Mouse (Mus musculus): ENCODE results near the gene Relt. TPM values are rescaled to one million over a fixed set of nuclear protein-coding genes. Genes with fewer than 3 reads are reported as not detected.
A peak's percentile ranks its signal among the peaks of the same experiment; 100 is the strongest.

Gene Relt
- total RNA-seq, 2 experiments from 2014 or later: 9.0 to 13.1 TPM

DNA sequence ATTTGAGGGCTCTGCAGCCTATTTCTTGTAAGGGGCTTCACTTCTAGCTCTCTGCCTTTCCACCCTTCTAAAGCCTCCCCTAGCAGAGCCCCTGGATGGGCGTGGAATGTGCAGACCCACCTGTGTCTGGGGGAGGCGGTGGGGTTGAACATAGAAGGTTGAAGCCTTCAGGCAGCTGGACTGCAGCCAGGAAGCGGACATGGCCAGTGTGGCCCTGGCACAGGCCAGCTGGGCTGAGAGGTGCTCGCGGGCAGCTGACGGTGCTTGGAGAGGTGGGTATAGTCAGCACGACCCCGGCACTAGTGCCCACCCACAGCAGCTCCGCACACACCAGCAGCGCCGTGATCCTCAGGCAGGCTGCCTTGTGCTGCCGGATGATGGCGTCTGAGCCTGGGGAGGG lies 13.0 kb upstream of the Relt start:
- ATAC-seq (replicated peaks; ENCODE audit: poor library complexity): no peak

DNA sequence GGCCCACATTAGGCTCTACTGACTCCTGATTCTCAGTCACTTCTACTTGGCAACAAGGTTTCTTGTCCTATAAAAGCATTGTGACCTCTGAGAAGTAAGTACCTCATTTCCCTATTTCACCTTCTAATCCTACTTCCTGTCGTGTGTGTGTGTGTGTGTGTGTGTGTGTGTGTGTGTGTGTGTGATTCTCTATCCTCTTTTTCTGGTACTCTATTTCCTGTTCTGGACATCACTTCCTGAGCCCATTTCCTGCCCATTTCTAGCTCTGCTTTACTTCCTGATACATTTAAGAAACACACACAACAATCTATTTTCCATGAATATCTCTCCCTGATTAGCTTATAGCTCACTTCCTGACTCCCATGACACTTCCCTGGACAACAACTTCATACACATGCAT lies 12.6 kb upstream of the Relt start:
- no peak for ATAC-seq (replicated peaks; ENCODE audit: poor library complexity)

DNA sequence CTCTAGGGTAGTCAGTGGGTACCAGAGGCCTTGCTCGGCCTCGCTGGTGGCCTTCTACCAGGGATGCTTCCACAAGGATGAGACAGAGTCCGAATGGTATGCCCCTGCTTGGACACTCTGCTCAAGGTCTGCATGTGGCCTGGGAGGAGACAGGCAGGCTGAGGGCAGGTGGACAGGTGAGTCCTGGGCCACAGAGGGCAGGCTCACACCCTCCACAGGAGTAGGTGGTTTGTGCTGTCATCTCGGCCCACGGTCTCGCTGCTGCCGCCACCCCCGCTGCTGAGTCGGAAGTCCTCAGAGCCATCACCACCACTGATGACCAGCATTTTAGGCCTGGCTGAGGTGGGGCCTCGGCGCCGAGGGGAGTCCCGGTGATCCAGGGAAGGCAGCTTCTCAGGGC lies 10.0 kb upstream of the Relt start:
- no peak for ATAC-seq (replicated peaks; ENCODE audit: poor library complexity)

- no peak for ATAC-seq (replicated peaks; ENCODE audit: poor library complexity)
Measured at GRCm38 (mm10) chr7:100871892-100872291, 8.6 kb upstream of the Relt start.

DNA sequence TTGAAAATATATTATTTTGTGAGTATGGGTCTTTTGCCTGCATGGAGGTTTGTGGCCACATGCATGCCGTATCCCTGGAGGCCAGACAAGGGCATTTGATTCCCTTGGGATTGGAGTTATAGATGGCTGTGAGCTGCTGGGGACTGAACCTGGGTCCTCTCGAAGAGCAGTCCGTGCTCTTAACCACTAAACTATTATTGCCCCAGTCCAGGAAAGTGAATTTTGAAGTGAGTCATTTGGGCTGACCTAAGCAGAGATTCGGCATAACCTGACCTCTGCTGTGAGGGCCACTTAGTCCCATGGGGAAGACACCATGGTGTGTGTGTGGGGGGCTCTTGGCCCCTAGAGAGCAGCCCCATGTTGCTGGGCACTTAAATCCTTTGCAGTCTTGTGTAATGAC lies 8.1 kb upstream of the Relt start:
- ATAC-seq (replicated peaks; ENCODE audit: poor library complexity): no peak

DNA sequence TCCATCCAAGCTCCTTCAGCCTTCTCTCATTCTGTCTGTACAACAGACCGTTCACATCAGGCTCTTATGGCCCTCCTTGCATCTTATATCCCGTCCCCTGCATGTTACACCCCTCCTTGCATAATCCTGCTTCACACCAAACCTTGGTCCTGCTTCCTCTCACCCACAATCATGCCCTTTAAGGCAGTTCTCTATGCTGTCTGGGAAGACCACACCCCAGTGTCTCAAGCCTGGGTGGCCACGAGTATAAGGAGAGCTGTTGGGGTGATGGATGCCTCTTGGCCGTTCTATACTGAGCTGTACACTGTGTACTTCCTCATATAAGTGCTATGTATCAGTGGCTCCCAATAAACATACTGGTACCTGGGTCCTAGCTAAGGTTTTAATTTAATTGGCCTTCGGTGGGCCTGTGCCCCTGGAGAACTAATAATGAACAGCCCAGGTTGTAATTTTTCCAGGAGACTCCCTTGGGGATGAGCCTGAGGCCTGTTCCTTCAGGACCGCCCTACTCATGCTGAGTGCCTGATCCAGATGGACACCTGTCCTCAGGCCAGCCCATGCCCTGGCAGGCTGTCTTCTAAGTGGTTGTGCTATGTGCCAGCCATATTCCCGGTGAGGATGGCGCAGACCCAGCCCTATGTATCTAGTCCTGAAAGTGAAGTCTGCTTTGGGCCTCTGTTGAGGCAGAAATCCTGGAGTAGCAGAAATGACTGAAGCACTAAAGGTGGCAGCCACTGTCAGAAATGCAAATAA lies 6.8 kb upstream of the Relt start:
- ATAC-seq (replicated peaks; ENCODE audit: poor library complexity): peak; percentile 24

DNA sequence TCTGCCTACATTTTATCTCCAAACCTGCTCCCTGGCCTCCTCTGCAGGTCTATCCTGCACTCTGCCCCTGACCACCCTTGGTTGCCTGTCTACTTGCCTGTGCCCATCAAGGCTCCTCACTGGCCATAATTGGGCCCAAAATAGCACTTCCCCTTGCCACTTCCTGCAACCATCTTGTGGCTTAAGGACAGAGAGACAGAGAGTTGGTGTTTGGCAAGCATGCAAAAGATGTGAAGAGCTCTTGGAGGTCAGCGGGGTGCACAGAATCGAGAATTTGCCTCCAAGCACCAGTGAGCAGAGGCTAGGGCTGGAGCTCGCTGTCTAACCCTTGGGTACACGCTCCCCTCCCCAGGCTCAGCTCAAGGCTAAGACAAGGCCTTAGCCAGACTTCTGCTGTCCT lies 5.3 kb upstream of the Relt start:
- peak; percentile 50 for ATAC-seq (replicated peaks; ENCODE audit: poor library complexity)

GRCm38 (mm10) chr7:100867561-100867960 lies 4.3 kb upstream of the Relt start:
- ATAC-seq (replicated peaks; ENCODE audit: poor library complexity): no peak

- ATAC-seq (replicated peaks; ENCODE audit: poor library complexity): no peak
Measured at GRCm38 (mm10) chr7:100866675-100867074, 3.4 kb upstream of the Relt start.

- ATAC-seq (replicated peaks; ENCODE audit: poor library complexity): 0 out of 2 replicates have a peak, but pooled peaks have one; percentile 1
Measured at GRCm38 (mm10) chr7:100862353-100862752, 893 bp downstream of the Relt start.

DNA sequence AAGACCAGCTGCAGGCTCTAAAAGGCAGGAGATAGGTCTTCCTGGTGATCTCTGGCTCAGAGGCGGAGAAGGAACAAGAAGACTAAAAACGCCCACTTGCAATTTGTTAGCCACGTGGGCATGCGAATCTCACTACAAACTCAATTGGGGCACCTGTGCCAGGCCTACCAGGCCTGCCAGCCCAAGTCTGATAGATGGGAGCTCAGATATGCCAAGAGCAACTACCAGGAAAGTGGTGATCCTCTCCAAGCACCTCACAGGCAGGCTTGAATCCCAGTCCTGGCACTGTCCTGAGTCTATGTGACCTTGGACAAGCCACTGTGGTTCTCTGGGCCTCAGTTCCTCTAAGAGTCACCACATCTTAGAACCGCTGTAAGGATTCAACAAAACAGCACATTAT lies 2.0 kb downstream of the Relt start:
- no peak for ATAC-seq (replicated peaks; ENCODE audit: poor library complexity)

DNA sequence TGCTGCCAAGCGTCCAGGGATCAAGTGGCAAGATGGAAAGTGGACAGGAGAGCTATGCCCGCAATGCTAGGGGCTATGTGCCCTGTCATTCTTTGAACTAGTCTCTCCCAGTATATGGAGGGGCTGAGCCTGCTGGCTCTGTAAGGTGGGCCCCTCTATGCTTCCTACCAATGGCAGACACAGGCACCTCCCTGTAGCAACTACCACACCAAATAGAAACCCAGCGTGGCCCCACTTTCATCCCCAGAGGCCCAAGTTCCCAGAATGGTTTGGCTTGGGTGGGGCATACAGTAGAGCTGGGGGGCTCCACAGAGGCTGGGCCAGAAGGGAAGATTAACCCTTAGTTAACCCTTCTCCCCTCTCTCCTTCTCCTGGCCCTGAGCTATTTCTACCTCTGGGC lies 2.8 kb downstream of the Relt start:
- ATAC-seq (replicated peaks; ENCODE audit: poor library complexity): no peak

DNA sequence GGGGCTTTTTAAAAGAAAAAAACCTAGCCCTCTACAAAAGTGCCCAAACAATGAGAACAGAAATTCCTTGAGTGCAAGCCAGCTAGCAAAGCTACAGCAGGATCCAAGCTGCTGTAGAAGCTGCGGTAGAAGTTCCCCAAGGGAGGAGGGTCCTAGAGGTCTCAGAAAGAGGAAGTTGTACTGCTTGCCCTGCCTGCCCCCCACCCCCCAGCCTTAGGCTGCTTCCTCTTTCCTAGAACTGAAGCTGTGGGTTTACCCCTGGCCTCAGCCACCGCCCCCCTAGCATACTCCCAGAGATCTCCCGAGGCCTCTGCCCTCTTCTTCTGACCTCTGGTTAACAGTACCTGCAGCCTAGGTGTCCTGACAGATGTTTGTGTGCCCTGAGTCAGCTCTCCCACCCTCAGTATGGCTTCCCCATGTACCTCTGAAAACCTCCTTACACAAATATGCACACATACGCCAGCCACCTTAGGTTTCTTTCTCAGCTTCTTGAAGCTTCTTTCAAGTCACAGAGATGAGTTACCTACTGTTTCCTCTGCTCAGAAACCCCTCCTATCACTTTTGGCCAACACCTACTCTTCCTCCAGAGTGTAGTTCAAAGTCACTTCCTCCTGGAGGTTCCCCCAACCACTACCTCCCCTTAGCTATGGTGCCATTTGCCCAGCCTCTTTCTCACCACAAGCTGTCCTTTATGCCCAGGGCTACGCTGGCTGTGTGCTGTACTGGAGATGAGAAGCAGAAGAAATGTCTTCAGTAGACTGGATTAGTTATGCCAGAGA lies 7.3 kb downstream of the Relt start:
- ATAC-seq (replicated peaks; ENCODE audit: poor library complexity): peak; percentile 86

DNA sequence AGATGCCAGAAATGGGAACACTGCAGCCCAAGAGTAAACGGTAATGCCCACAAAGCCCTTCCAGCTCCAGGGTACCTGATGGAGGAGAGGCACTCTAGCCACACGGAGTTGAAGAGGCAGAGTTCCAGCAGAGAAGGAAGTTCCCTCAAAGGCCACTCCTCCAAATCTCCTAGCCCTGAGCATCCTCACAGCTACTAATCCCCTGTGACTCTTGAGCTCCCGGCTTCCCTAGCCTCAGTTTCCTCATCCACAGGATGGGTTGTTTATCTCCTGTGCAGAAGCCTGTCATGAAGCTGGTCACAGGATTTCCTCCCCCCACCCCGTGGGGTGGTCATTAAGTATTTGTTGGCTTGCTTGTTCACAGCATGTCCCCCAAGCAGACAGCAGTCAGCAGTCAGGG lies 7.9 kb downstream of the Relt start:
- no peak for ATAC-seq (replicated peaks; ENCODE audit: poor library complexity)

DNA sequence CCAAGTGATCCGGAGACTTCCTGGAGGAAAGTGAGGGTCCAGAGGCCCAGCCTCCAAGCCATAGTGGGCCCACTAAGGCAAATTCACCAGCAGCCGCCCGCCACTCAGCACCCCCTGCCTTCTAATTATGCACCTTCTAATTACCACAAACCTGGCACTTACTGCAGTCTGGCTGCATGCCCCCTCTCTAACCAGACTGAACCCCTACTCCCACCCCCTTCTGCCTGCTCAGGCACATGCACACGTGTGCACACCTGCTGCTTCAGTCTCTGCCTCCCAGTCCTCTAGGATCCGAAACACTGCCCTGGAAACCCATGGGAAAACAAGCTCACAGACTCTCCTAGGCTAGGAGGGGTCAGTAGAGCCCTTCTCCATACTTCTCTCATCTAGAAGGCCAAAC lies 8.4 kb downstream of the Relt start:
- ATAC-seq (replicated peaks; ENCODE audit: poor library complexity): no peak

DNA sequence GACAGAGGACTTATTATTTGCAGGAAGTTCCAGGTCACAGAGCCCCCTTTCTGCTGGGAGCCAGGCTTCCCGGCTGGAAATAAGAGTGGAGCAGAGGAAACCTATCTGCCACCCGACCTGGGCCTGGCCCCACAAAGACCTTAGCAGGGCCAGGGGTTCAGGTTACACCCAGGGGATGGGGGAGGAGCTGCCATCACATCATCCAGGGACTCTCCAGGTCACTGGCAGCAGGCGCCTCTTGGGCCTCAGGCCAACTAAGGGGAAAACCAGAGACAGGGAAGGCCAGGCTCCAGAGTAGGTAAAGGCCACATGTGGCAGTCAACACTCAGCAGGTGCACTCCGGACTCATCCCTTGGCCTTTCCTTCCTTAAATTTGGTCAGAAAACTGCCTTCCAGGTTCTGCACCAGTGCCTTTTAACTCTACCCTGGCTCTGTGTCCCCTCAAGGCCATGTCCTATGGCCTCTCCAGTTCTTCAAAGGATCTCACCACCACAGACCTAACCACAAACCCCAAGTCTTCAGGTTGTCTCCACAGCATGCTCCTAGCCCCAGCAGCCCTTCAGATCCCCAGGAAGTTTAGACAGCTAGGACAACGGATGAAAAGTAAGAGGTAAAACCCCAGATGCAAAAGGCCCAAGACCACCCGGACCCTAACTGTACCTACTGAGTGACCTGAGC lies 9.0 kb downstream of the Relt start:
- no peak for ATAC-seq (replicated peaks; ENCODE audit: poor library complexity)

GRCm38 (mm10) chr7:100853396-100853795 lies 9.8 kb downstream of the Relt start:
- ATAC-seq (replicated peaks; ENCODE audit: poor library complexity): 0 out of 2 replicates have a peak, but pooled peaks have one; percentile 5

GRCm38 (mm10) chr7:100851481-100852356 lies 11.5 kb downstream of the Relt start:
- ATAC-seq (replicated peaks; ENCODE audit: poor library complexity): no peak

DNA sequence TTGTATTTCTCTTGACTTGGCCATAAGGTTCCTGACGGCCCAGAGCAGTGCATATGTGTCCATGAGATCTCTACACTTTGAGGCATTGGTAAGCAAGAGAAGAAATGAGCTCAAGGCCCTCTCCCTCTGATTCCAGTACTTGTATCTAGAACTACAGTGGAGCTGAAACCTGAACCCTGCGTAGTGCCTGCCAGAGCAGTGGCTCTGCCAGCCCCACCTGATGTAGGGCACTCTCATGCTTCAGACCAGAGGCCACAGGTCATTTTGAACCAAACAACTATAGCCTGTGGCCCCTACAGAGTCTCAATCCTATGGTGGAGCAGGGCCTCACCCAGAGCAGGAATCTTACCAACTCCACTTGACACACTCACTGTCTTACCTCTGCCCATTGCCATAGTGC lies 13.7 kb downstream of the Relt start:
- ATAC-seq (replicated peaks; ENCODE audit: poor library complexity): no peak

DNA sequence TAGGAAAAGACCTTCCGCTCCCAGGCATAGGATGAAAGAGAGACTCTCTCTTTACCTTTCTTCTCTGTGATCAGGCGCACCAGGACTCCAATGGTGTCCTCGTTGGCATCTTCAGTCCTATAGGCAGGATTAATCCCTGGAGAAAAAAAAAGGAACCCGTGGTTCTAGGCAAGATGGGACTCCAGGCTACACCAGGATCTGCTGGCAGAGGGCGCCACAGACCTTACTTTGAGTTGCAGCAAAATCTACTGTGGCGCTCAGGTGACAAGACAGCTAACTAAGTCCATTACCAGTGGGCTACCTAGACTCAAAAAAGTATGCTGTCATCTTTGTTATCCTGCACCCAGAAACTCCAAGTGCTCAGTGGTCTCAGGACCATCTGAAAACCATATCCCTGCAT lies 14.5 kb downstream of the Relt start:
- 0 out of 2 replicates have a peak, but pooled peaks have one; percentile 14 for ATAC-seq (replicated peaks; ENCODE audit: poor library complexity)

GRCm38 (mm10) chr7:100847131-100847530 lies 16.1 kb downstream of the Relt start:
- no peak for ATAC-seq (replicated peaks; ENCODE audit: poor library complexity)

Data from megakaryocyte progenitor cell, adult 5-6 weeks (primary cell).